Mouse (Mus musculus): ENCODE results near the gene Rnf227. TPM values are rescaled to one million over a fixed set of nuclear protein-coding genes. Genes with fewer than 3 reads are reported as not detected.
A peak's percentile ranks its signal among the peaks of the same experiment; 100 is the strongest.

The Rnf227 gene
- polyA plus RNA-seq, 1 experiment = 4.3 TPM

DNA sequence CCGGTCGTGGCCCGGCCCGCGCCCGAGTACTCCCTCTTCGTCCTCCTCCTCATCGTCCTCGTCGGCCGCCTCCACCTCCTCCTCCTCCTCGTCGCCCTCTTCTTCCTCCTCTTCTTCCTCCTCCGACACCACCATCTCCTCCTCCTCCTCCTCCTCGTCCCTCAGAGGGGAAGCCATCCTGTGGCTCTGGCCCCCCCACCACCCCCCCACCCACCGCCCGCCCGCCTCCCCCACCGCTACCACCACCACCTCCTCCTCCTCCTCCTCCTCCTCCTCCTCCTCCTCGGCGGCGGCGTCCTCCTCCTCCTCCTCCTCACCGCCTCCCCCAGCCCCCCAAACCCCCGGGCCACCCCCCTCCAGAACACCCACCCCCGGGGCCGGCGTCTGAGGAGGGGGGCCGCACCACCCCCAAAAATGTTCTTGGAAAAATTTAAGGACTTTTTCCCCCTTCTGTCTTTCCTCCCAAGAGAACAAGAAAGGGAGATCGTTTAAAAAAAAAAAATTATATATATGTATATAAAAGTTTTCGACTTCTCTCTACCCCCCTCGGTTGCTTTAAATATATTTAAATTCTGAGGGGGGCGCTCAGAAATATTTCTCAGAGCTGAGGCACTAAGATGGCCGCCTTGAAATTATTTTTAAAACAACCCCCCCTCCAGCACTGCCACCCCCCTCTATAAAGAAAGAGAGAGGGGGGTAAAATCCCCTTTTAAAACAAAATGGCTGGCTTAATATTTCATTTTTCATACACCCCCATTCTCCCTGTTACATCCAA lies 29.1 kb downstream of the Rnf227 start, which contains the start of gene Chd3:
Chd3 (minus strand) TSS at position 192 of the 775 bp plus-strand sequence.
- peaks cover 19% of the 10 kb centered on the region for H3K4me1 ChIP-seq (ENCODE audit: control insufficient read depth, insufficient read depth, low read length)
- no peak for DNase-seq
- under 1% methylated on average over 18 of the region's 34 CpGs for WGBS
- peak within 1 kb of the TSS; percentile 98 for H3K4me3 ChIP-seq (replicated peaks; ENCODE audit: extremely low read depth, low read depth, low read length)
- TF ChIP-seq CTCF (IDR thresholded peaks at IDR 0.05; ENCODE audit: insufficient read depth, low read length) (no peak), POLR2A (IDR thresholded peaks at IDR 0.05; ENCODE audit: borderline replicate concordance, extremely low read depth, low read depth, low read length) (no peak; the same call in 1 of the 2 replicates)

DNA sequence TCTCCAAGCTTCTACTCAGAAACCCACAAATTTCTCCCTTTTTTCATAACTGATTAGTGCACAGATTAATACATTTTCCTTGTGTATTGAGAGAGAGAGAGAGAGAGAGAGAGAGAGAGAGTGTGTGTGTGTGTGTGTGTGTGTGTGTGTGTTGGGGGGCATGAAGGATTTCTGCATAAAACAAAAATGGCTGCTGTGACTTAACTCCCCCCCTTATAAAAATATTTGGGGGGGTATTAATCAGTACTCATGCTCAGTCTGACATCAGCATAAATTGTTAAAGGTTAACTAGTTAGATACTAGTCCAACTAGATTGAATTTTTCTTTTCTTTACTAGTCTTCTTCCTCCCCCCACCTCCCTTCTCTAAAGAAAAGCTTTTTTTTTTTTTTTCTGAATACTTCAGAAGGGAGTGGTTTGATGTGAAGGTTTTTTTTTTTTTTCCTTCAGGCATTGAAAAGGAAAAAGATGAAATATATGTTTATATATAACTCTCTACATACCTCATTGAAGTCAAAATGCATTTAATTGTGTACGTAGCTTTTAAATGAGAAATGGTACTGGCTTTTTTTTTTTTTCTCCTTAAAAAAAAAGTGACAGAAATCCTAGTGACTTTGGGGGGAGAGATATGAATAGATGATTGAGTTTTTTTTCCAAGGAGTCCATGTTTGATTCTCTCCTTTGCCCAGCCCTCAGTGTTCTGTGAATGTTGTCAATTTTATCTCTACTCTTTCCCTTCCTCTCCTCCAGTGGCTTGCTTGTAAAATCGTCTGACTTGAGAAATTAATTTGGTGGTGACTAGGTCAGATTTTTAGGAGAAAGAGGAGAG lies 29.9 kb downstream of the Rnf227 start:
- Histone ChIP-seq H3K4me1 (ENCODE audit: control insufficient read depth, insufficient read depth, low read length) (peaks cover 14% of the 10 kb centered on the region), H3K4me3 (replicated peaks; ENCODE audit: extremely low read depth, low read depth, low read length) (no peak overlapping the region)
- DNase-seq = no peak
- TF ChIP-seq POLR2A (IDR thresholded peaks at IDR 0.05; ENCODE audit: borderline replicate concordance, extremely low read depth, low read depth, low read length) (no peak), CTCF (IDR thresholded peaks at IDR 0.05; ENCODE audit: insufficient read depth, low read length) (no peak)
- 32% methylated on average over 2 of the region's 2 CpGs for WGBS

GRCm38 (mm10) chr11:69370817-69371215 lies 30.6 kb downstream of the Rnf227 start:
- no peak for DNase-seq
- Histone ChIP-seq H3K4me1 (ENCODE audit: control insufficient read depth, insufficient read depth, low read length) (peaks cover 7% of the 10 kb centered on the region), H3K4me3 (replicated peaks; ENCODE audit: extremely low read depth, low read depth, low read length) (no peak overlapping the region)
- no peak for TF ChIP-seq CTCF (IDR thresholded peaks at IDR 0.05; ENCODE audit: insufficient read depth, low read length)
- no peak for TF ChIP-seq POLR2A (IDR thresholded peaks at IDR 0.05; ENCODE audit: borderline replicate concordance, extremely low read depth, low read depth, low read length)
- WGBS = 29% methylated on average over 9 of the region's 9 CpGs

DNA sequence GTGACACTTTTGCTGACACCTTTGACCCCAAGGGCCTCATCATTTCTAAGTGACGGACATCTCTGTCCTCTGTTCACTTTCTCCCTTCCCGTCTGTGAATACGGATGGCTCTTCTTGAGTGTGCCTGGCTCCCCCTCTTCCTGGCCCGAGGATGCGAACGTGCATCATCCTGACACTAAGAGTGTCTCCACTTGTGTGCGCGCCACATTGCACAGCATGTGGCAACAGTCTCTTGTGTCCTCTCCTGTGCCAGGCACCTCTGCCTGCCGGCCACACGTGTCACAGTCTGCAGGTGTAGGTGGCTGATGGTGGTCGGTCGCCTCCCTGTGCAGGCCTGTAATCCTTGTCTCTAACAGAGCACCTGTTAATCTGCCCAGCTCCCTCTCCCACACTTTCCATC lies 31.3 kb downstream of the Rnf227 start:
- Histone ChIP-seq H3K4me3 (replicated peaks; ENCODE audit: extremely low read depth, low read depth, low read length) (no peak overlapping the region), H3K4me1 (ENCODE audit: control insufficient read depth, insufficient read depth, low read length) (peaks cover 3% of the 10 kb centered on the region)
- DNase-seq = no peak
- TF ChIP-seq CTCF (IDR thresholded peaks at IDR 0.05; ENCODE audit: insufficient read depth, low read length) (no peak), POLR2A (IDR thresholded peaks at IDR 0.05; ENCODE audit: borderline replicate concordance, extremely low read depth, low read depth, low read length) (no peak)
- WGBS = 73% methylated on average over 12 of the region's 12 CpGs

DNA sequence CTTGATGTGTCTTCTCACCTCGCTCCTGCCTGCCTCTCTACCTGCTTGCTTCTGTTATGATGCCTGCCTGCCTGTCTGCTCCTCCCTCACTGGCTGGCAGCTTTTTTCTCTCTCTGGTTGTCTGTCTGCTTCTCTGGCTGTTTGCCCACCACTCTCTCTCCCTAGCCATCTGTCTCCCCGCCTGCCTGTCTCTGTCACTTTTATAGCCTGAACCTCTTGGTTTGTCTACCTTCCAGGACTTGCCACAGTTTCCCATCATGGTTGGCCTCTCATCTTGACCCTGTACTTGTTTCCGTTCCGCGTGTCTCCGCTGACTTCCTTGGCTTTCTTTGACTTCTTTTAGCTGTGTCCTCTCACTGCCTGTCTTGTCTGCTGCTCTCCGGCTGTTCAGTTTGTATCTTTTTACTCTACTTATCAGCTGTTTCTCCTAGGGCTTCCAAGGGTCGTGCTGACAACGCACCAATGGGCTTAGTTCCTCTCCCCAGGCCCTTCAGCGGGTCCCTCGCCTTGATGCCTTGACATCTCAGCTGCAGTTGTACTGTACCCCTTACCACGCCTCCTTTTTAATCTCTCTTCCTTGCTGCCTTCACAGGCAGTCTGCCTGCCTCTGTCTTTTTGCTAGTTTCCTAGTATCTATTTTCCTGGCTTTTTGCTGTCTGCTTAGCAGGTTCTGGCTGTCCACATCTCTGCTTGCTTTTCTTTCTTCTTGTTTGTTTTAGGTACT lies 32.0 kb downstream of the Rnf227 start:
- no peak overlapping the region for H3K4me3 ChIP-seq (replicated peaks; ENCODE audit: extremely low read depth, low read depth, low read length)
- no peak for TF ChIP-seq POLR2A (IDR thresholded peaks at IDR 0.05; ENCODE audit: borderline replicate concordance, extremely low read depth, low read depth, low read length)
- TF ChIP-seq CTCF (IDR thresholded peaks at IDR 0.05; ENCODE audit: insufficient read depth, low read length) = no peak
- peaks cover 3% of the 10 kb centered on the region for H3K4me1 ChIP-seq (ENCODE audit: control insufficient read depth, insufficient read depth, low read length)
- 50% methylated on average over 12 of the region's 12 CpGs for WGBS
- DNase-seq = no peak

- WGBS = 60% methylated on average over 3 of the region's 3 CpGs
- no peak overlapping the region for H3K4me3 ChIP-seq (replicated peaks; ENCODE audit: extremely low read depth, low read depth, low read length)
- TF ChIP-seq CTCF (IDR thresholded peaks at IDR 0.05; ENCODE audit: insufficient read depth, low read length) (0 out of 2 replicates have a peak, but pooled peaks have one; percentile 7), POLR2A (IDR thresholded peaks at IDR 0.05; ENCODE audit: borderline replicate concordance, extremely low read depth, low read depth, low read length) (no peak)
Observed at GRCm38 (mm10) chr11:69372780-69373170, 32.5 kb downstream of the Rnf227 start.

DNA sequence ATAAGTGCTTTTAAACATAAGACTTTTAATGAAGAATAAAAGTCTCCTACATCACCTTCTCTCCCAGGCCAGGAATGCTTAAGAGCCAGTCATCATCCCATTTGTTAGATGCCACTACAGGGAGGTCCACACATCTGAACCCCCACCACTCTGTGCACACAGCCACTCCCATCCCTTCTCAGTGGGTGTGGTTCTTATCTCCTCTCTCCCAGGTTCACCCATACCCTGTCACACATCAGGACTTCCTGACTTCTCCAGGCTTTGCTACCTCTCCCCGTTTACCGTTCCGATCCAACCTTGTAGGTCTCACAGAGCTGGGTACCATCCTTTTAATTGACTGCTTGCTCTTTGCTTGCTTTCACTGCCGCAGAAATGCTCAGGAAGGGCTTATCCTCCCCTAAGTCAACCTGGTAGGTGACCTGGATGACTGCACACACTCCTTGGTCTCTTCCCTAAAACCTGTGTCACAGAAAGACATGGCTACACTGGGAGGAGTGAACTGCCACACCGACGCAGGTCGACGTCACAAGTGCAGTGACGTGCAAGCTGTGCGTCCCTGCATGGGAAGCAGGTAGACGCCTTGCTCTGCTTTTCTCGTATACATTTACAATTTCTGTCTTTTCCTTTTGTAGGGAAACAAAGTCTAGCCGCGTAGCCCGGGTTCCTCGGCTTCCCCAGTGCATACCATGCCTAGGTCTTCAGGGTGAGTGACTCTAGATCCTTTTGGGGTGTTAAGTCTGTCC lies 33.1 kb downstream of the Rnf227 start:
- WGBS = 91% methylated on average over 16 of the region's 16 CpGs
- TF ChIP-seq CTCF (IDR thresholded peaks at IDR 0.05; ENCODE audit: insufficient read depth, low read length) = no peak
- no peak for TF ChIP-seq POLR2A (IDR thresholded peaks at IDR 0.05; ENCODE audit: borderline replicate concordance, extremely low read depth, low read depth, low read length)
- Histone ChIP-seq H3K4me3 (replicated peaks; ENCODE audit: extremely low read depth, low read depth, low read length) (no peak overlapping the region), H3K4me1 (ENCODE audit: control insufficient read depth, insufficient read depth, low read length) (no peaks in the 10 kb centered on the region)
- DNase-seq = no peak

More at GRCm38 (mm10) chr11:69372780-69373170, 32.5 kb downstream of the Rnf227 start:
- DNase-seq = no peak
- peaks cover 2% of the 10 kb centered on the region for H3K4me1 ChIP-seq (ENCODE audit: control insufficient read depth, insufficient read depth, low read length)

DNA sequence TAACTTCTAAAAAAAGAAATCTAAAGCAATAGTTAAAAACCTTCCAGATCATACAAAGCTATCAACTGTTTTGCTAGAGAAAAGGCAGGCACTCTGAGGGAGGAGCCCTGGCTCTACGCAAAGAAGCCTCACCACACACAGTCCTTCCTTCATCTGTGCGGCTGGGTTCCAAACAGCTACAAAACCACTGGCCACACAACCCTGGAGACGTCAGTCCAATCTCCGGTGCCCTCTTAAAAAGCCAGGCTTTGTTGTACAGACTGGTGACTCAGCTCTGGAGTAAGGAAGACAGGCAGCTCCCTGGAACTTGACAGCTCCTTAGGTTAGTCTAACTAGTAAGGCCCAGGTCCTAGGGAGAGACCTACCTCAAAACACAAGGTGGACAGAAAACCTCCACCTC lies 35.4 kb downstream of the Rnf227 start:
- 90% methylated on average over 4 of the region's 4 CpGs for WGBS
- DNase-seq = no peak
- no peak overlapping the region for H3K4me3 ChIP-seq (replicated peaks; ENCODE audit: extremely low read depth, low read depth, low read length)
- no peak for TF ChIP-seq POLR2A (IDR thresholded peaks at IDR 0.05; ENCODE audit: borderline replicate concordance, extremely low read depth, low read depth, low read length)
- TF ChIP-seq CTCF (IDR thresholded peaks at IDR 0.05; ENCODE audit: insufficient read depth, low read length) = no peak
- no peaks in the 10 kb centered on the region for H3K4me1 ChIP-seq (ENCODE audit: control insufficient read depth, insufficient read depth, low read length)

Measured in lung, adult 2 months (tissue).